Mouse (Mus musculus) limb, embryonic 14.5 days (tissue): ENCODE results near the gene Rragc. TPM values are rescaled to one million over a fixed set of nuclear protein-coding genes. Genes with fewer than 3 reads are reported as not detected.
A peak's percentile ranks its signal among the peaks of the same experiment; 100 is the strongest.

Experiments used
- ATAC-seq: fragments of 200-750 bp; cut with Nextera tagmentation; 2 replicates; pipeline ENCODE4 v1.8.0; 2017; ENCODE audit warnings: low read depth, moderate number of reproducible peaks, moderate TSS enrichment; ENCODE audit not compliant: low FRiP score
- DNase-seq: peaks from one replicate; pipeline ENCODE4 v3.0.0-alpha.2; 2015; ENCODE audit warnings: low spot score
- H3K27ac ChIP-seq: fragments of 300-500 bp; sonication (generic); replicated peaks from 2 replicates; pipeline ENCODE4 v1.5.1; 2014; ENCODE audit warnings: low read depth, mild to moderate bottlenecking, low read length, moderate library complexity, mixed read lengths
- H3K27me3 ChIP-seq: fragments of 300-500 bp; sonication (generic); 2 replicates; pipeline ENCODE4 v1.6.1; 2014; ENCODE audit warnings: low read length, mixed read lengths; ENCODE audit not compliant: control insufficient read depth, insufficient read depth
- H3K36me3 ChIP-seq: fragments of 300-500 bp; sonication (generic); 2 replicates; pipeline ENCODE4 v1.6.1; 2014; ENCODE audit warnings: mild to moderate bottlenecking, low read length, moderate library complexity, mixed read lengths; ENCODE audit not compliant: control insufficient read depth, insufficient read depth
- H3K4me1 ChIP-seq: fragments of 300-500 bp; sonication (generic); 2 replicates; pipeline ENCODE4 v1.6.1; 2014; ENCODE audit warnings: antibody characterized with exemption, low read length, mixed read lengths; ENCODE audit not compliant: control insufficient read depth, insufficient read depth
- H3K4me2 ChIP-seq: fragments of 300-500 bp; sonication (generic); replicated peaks from 2 replicates; pipeline ENCODE4 v1.6.1; 2014; ENCODE audit warnings: low read depth, mild to moderate bottlenecking, low read length, moderate library complexity; ENCODE audit not compliant: severe bottlenecking
- H3K4me3 ChIP-seq: fragments of 300-500 bp; sonication (generic); replicated peaks from 2 replicates; pipeline ENCODE4 v1.5.1; 2014; ENCODE audit warnings: low read length
- H3K9ac ChIP-seq: fragments of 300-500 bp; sonication (generic); 2 replicates; pipeline ENCODE4 v1.6.1; 2014; ENCODE audit warnings: mild to moderate bottlenecking, low read depth, low read length, moderate library complexity; ENCODE audit not compliant: severe bottlenecking
- H3K9me3 ChIP-seq: fragments of 300-500 bp; sonication (generic); 2 replicates; pipeline ENCODE4 v1.6.1; 2016; ENCODE audit warnings: low read length; ENCODE audit not compliant: control insufficient read depth
- POLR2A ChIP-seq: fragments of 200-500 bp; IDR thresholded peaks from 2 replicates; pipeline ENCODE4 v1.8.0; 2012; ENCODE audit warnings: inconsistent platforms, mild to moderate bottlenecking, moderate library complexity, borderline replicate concordance; ENCODE audit not compliant: insufficient read depth, insufficient read length; ENCODE audit errors: extremely low read depth
- WGBS: fragments of 180-500 bp; shearing (Covaris S2); extraction: QIAGEN DNeasy Blood & Tissue Kit; methylation state at CpG from one replicate; pipeline ENCODE4 v1.1.7; 2014; 5-methylcytosine and 5-hydroxymethylcytosine counted together
- polyA plus RNA-seq, 2 experiments: library from polyadenylated mRNA; depleted of rRNA in 1 of 2; stranded (reverse) in 1 of 2; unstranded in 1 of 2; fragments of >200 nt; fragmentation: Nextera tagmentation in 1 of 2; extraction: Ambion mirVana in 1 of 2; gene quantifications; 2 replicates each; pipeline versions ENCODE4 v1.2.1 to v1.2.3; 2012 to 2014

The Rragc gene
- polyA plus RNA-seq, 2 experiments = 60.3 to 61.1 TPM

DNA sequence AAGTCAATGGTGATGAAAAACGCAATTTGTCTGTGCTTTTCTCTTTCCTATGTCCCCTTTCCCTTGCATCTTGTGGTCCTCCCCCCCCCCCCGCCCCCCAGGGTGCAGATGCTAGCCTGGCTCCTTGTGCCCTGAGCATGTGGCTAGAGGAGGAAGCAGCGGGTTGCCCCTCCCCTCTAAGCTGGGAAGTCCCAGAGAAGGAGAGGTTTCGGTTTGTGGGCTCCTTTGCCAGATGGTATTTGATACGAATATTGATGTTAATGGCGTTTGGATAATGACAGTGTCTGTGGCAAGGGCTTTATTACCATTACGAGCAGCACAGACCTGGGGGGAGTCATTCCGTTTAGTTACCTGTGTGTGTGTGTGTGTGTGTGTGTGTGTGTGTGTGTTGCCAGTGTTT, 34.8 kb downstream of the Rragc start:
- 34% methylated on average over 7 of the region's 8 CpGs for WGBS
- Histone ChIP-seq H3K4me3 (no peak overlapping the region), H3K4me2 (no peak overlapping the region), H3K9me3 (no peaks in the 10 kb centered on the region), H3K27ac (no peak overlapping the region), H3K9ac (no peak overlapping the region), H3K36me3 (no peaks in the 10 kb centered on the region), H3K27me3 (peaks cover 8% of the 10 kb centered on the region; the same call in 1 of the 2 replicates), H3K4me1 (peaks cover 4% of the 10 kb centered on the region; the same call in 1 of the 2 replicates)
- ATAC-seq = no peak
- no peak for TF ChIP-seq POLR2A
- no peak for DNase-seq

DNA sequence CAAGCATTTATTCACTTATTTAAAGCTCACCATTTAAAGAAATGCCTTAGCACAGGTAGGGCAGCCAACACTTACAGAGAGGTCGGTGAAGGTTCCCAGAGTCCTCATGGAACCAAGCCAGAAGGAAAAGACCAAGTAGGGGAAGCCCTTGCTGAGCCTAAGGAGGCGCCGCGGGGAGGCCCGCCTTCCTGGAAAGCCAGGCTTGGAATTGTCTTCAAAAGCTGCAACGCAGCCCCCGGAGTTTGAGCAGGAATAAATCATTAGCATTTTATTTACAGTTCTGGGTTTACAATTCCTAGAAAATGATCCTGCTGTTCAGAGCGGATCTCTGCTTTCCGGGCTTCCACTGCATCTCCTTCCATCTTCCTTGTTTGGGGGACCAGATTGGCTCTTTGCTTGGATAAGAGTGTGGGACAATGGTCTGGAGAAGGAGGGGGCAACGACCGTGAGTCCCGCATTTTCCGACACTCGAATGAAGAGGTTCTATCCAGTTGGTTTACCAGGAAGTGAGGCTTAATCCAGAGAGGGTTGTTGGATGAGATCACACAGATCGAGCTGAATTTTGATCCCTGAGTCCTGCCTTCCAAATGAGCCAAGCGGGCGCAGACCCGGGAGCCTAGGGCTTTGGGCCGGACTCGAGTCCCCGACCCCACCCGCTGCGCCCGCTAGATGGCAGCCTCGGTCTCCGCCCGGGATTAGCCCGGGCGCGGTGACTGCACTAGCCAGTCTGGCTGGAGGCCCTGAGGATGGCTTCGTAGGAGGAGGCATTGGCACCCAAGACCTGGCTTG, 39.7 kb downstream of the Rragc start:
- peak overlapping the region; percentile 3; the same call in 1 of the 2 replicates for H3K4me3 ChIP-seq
- peak overlapping the region; percentile 31; the same call in 1 of the 2 replicates for H3K9ac ChIP-seq
- peaks cover 15% of the 10 kb centered on the region for H3K4me1 ChIP-seq
- ATAC-seq (peak; percentile 37; the same call in 1 of the 2 replicates), DNase-seq (peak; percentile 50)
- H3K9me3 ChIP-seq = no peaks in the 10 kb centered on the region
- WGBS = 6% methylated on average over 31 of the region's 31 CpGs
- TF ChIP-seq POLR2A = no peak
- H3K27me3 ChIP-seq = peaks cover 8% of the 10 kb centered on the region; the same call in 1 of the 2 replicates
- no peaks in the 10 kb centered on the region for H3K36me3 ChIP-seq
- H3K4me2 ChIP-seq = peak overlapping the region; percentile 42
- no peak overlapping the region for H3K27ac ChIP-seq

DNA sequence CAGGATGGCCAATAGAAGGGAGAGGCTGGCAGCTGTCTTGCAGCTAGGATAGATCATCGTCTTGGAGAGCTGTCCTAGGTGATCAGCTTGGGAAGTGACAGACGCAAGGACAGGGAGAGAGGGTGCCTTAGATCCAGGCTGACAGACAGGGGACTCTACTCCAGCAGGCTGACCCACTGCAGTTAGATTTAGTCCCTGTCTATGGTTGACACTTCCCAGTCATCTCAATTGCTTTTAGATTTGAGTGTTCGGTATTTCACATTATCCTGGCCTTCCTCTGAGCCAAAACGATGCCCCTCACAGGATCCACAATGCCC, 40.2 kb downstream of the Rragc start:
- no peaks in the 10 kb centered on the region for H3K9me3 ChIP-seq
- WGBS = 63% methylated on average over 4 of the region's 4 CpGs
- H3K4me2 ChIP-seq = peak overlapping the region; percentile 42; the same call in 1 of the 2 replicates
- H3K4me3 ChIP-seq = no peak overlapping the region
- H3K9ac ChIP-seq = peak overlapping the region; percentile 31; the same call in 1 of the 2 replicates
- no peaks in the 10 kb centered on the region for H3K36me3 ChIP-seq
- ATAC-seq = no peak
- H3K4me1 ChIP-seq = peaks cover 15% of the 10 kb centered on the region
- no peak for TF ChIP-seq POLR2A
- DNase-seq = no peak
- H3K27ac ChIP-seq = no peak overlapping the region
- H3K27me3 ChIP-seq = peaks cover 8% of the 10 kb centered on the region; the same call in 1 of the 2 replicates

DNA sequence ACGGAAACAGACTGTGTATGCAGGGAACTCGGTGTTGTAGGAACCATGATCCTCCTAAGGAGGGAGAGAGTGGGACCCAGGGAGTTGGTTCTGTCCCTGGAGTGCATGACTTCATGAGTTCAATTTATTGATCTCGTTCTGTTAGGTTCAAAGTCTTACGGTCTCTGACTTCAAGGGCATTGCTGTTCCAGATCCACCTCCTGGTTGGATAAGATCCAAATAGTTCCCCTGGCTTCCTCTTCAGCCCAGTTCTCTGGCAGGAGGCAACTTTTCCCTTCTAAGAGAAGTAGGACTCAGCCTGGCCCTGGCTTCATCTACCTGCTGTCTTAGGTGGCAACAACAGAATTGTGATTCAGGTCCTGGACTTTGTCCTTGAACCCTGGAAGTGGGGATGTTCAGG, 40.6 kb downstream of the Rragc start:
- DNase-seq = no peak
- peaks cover 15% of the 10 kb centered on the region for H3K4me1 ChIP-seq
- H3K9me3 ChIP-seq = no peaks in the 10 kb centered on the region
- no peak overlapping the region for H3K27ac ChIP-seq
- TF ChIP-seq POLR2A = no peak
- H3K4me2 ChIP-seq = no peak overlapping the region
- no peak for ATAC-seq
- H3K4me3 ChIP-seq = no peak overlapping the region
- no peak overlapping the region for H3K9ac ChIP-seq
- WGBS = 55% methylated on average over 4 of the region's 4 CpGs
- H3K27me3 ChIP-seq = peaks cover 8% of the 10 kb centered on the region; the same call in 1 of the 2 replicates
- no peaks in the 10 kb centered on the region for H3K36me3 ChIP-seq

DNA sequence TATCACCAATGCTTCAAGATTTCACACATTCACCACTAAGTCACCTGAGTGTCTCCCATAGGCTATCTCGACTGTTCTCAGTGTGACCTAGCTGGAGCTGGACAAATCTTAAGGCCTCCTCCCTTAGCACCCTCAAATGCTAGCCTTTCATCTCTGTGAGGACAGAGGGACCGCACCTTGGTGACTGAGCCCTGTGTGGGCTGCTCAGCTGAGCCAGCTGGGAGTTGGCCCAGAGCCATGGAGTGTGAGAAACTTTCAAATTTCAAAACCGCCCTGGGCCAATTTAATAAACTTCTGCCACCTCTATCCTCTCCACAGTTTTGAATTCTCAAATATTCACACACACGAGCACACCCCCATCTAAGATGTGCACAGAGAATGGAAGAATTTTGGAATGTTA, 43.7 kb downstream of the Rragc start:
- no peak overlapping the region for H3K4me2 ChIP-seq
- no peaks in the 10 kb centered on the region for H3K9me3 ChIP-seq
- H3K27ac ChIP-seq = no peak overlapping the region
- H3K27me3 ChIP-seq = peaks cover 8% of the 10 kb centered on the region; the same call in 1 of the 2 replicates
- H3K9ac ChIP-seq = no peak overlapping the region
- H3K4me1 ChIP-seq = peaks cover 15% of the 10 kb centered on the region
- DNase-seq (peak; percentile 20), ATAC-seq (0 out of 2 replicates have a peak, but pooled peaks have one; percentile 23)
- WGBS = 26% methylated on average over 4 of the region's 4 CpGs
- H3K4me3 ChIP-seq = no peak overlapping the region
- no peak for TF ChIP-seq POLR2A
- no peaks in the 10 kb centered on the region for H3K36me3 ChIP-seq
